Mouse (Mus musculus) heart, adult 2 months (tissue): ENCODE results near the gene Wnk4. TPM values are rescaled to one million over a fixed set of nuclear protein-coding genes. Genes with fewer than 3 reads are reported as not detected.

ENCODE experiments used
- DNase-seq, 2 experiments: peaks; one replicate each; pipeline ENCODE4 v3.0.0; 2021
- H3K27ac ChIP-seq: fragments of 200-600 bp; 2 replicates; pipeline ENCODE4 v1.8.1; 2022
- H3K27me3 ChIP-seq: fragments of 200-500 bp; 2 replicates; pipeline ENCODE4 v1.6.1; 2012; ENCODE audit warnings: mild to moderate bottlenecking, low read length, inconsistent platforms, mixed read lengths; ENCODE audit not compliant: control insufficient read depth, insufficient read depth
- H3K36me3 ChIP-seq: fragments of 200-500 bp; 2 replicates; pipeline ENCODE4 v1.6.1; 2012; ENCODE audit warnings: low read length, inconsistent platforms; ENCODE audit not compliant: control insufficient read depth, insufficient read depth
- H3K4me1 ChIP-seq: fragments of 200-500 bp; 2 replicates; pipeline ENCODE4 v1.6.1; 2011; ENCODE audit warnings: low read length; ENCODE audit not compliant: control insufficient read depth, insufficient read depth
- H3K4me3 ChIP-seq: fragments of 200-600 bp; 2 replicates; pipeline ENCODE4 v1.8.1; 2022
- H3K79me2 ChIP-seq: fragments of 200-500 bp; replicated peaks from 2 replicates; pipeline ENCODE4 v1.6.1; 2012; ENCODE audit warnings: mild to moderate bottlenecking, inconsistent platforms, low read length, moderate library complexity, mixed read lengths; ENCODE audit not compliant: control insufficient read depth, insufficient read depth
- H3K9ac ChIP-seq: fragments of 200-500 bp; 2 replicates; pipeline ENCODE4 v1.6.1; 2012; ENCODE audit warnings: low read depth, mild to moderate bottlenecking, control low read depth, inconsistent platforms, low read length, mixed read lengths
- CTCF ChIP-seq: fragments of 200-600 bp; IDR thresholded peaks from 2 replicates; pipeline ENCODE4 v1.8.1; 2022; ENCODE audit warnings: antibody characterized with exemption, mild to moderate bottlenecking, moderate library complexity
- EP300 ChIP-seq: fragments of 200-500 bp; IDR thresholded peaks from 2 replicates; pipeline ENCODE4 v1.6.1; 2011; ENCODE audit warnings: low read depth, low read length, control low read depth; ENCODE audit not compliant: insufficient read depth
- POLR2A ChIP-seq: fragments of 200-500 bp; IDR thresholded peaks from 2 replicates; pipeline ENCODE4 v1.6.1; 2011; ENCODE audit warnings: mild to moderate bottlenecking, low read depth, low read length, control low read depth; ENCODE audit not compliant: insufficient read depth
- WGBS: fragments of 180-500 bp; shearing (Covaris S2); methylation state at CpG from one replicate; pipeline ENCODE4 v1.1.7; 2018; 5-methylcytosine and 5-hydroxymethylcytosine counted together
- intact Hi-C: fragments of 180-260 bp; cut with DNase I; formaldehyde crosslinking; loops from one replicate; pipeline ENCODE4 v1.15.1; 2025
- polyA plus RNA-seq: library from polyadenylated mRNA; depleted of rRNA; stranded (reverse); fragments of >200 nt; gene quantifications from 2 replicates; pipeline ENCODE4 v1.2.3, GENCODE M21; 2012
- total RNA-seq, 2 experiments: library from RNA; stranded (reverse); gene quantifications; 2 replicates each; pipeline ENCODE4 v1.2.3; 2021

The Wnk4 gene
- total and polyA plus RNA-seq, 3 experiments = 9.2 to 13.9 (median 12.6) TPM

DNA sequence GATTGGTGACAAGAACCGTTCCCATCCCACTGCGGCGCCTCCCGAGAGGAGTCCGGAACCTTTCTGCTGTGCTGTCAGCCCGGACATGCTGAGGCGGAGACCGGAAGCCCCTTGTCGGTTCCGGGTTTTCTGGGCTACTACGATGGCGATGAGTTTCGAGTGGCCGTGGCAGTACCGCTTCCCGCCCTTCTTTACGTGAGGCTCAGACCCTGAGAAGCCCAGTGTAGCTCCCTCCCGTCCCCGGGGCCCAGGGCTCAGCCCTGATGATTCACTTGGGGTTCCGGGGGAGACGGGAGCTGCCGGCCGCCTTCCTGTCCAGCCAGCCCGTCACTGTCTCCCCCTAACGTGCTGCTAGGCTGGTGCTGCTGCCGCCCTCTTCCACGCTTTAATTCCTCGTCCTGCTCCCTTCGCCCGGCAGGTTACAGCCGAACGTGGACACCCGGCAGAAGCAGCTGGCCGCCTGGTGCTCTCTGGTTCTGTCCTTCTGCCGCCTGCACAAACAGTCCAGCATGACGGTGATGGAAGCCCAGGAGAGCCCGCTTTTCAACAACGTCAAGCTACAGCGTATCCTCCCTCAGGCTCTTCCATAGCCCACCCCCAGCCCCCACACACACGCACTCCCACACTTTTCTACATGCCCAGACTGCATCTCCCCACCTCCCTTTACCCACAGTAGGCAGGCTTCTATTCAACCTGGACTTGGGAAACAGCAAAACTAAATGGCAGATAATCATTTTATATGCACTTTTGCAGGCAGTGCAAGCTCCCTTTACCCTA lies 6.6 kb upstream of the Wnk4 start, which contains the start of gene Vps25:
Gene Vps25, plus strand, starts transcription at position 95 of the 777 bp plus-strand sequence.
- peak; percentile 33 for TF ChIP-seq CTCF
- TF ChIP-seq EP300 = peak; percentile 67; the same call in 1 of the 2 replicates
- peak; percentile 96 for TF ChIP-seq POLR2A
- peak within 1 kb of the TSS; percentile 77 for H3K4me3 ChIP-seq
- peaks cover 7% of the 10 kb centered on the region for H3K4me1 ChIP-seq
- H3K36me3 ChIP-seq = peaks cover 12% of the 10 kb centered on the region
- H3K27ac ChIP-seq = peak within 1 kb of the TSS; percentile 90
- WGBS = under 1% methylated on average over 40 of the region's 40 CpGs
- H3K9ac ChIP-seq = peak within 1 kb of the TSS; percentile 87
- intact Hi-C loops = loop anchor here (2.0 kb wide), 1 partner anchor 25 kb away; the partner anchor contains the start of genes Cntd1 and Coa3
- DNase-seq = peak; percentile 88 to 91
- no peaks in the 10 kb centered on the region for H3K79me2 ChIP-seq
- H3K27me3 ChIP-seq = no peaks in the 10 kb centered on the region

DNA sequence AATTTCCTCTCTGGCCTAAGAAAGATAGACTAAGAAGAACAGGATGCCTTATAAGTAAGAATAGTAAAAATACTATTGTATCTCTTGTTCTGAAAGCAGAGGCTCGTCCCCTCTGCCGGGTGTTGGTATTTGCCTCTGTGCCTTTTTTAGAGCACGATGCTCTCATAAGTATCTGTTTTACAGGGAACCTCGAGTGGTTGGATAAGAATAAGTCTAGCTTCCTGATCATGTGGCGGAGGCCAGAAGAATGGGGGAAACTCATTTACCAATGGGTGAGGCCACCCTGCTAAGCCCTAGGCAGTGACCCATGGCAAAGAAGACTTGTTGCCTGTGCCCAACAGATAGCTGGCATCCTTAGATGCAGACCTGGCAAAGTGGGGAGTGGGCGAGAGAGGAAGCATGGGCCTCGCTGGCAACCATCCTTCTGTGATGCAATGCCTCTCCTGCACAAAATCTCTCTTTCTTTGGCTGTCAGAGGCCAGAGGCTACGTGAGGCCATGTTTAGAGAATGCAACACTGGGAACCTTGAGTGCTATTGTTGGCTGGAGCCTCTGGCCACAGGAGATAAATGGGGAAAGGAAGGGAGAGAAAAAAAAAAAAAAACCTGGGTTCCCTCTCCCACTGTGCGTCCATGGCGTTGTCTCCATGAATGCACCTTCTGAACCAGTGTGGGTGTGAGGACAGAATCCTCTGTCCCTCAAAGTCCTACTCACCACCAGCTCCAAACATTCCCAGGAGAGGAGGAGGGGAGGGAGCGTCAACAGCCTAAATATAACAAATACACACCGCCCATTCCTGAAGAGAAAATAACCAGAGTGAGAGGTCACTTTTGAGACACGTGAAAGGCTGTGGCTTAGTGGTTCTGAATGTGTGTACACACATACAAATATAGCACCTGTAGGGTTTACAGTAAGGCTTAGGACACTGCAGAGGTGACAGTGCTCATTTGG lies 4.3 kb upstream of the Wnk4 start:
- Histone ChIP-seq H3K27ac (peak overlapping the region; percentile 88), H3K79me2 (no peaks in the 10 kb centered on the region), H3K9ac (peak overlapping the region; percentile 29; the same call in 1 of the 2 replicates), H3K27me3 (no peaks in the 10 kb centered on the region), H3K4me1 (peaks cover 15% of the 10 kb centered on the region), H3K4me3 (no peak overlapping the region), H3K36me3 (peaks cover 11% of the 10 kb centered on the region)
- WGBS = 42% methylated on average over 13 of the region's 13 CpGs
- peak in 1 of 2 experiments; percentile 66 for DNase-seq
- intact Hi-C loops = no loop called here
- TF ChIP-seq EP300 (peak; percentile 31), CTCF (no peak)

DNA sequence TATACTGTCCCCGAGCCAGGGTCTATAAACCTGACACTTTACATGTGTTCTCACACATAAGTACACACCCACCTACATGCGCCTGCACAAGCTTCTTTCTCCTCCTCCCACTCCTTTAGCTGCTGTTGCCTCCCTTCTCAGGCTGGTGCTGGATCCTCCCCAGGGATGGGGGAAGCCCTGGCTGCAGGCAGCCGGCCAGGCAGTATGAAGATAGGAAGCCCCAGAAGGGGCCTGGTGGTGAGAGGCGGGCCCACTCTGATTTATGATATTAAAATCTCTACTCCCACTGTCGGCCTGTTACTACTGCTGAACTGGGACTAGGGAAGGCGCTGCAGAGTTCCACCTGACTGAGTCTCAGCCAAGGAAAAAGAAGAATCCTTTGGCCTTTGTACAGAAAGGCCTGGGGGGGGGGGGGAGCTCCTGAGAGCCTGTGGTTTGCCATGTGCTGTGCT lies 1.1 kb upstream of the Wnk4 start:
- 22% methylated on average over 6 of the region's 6 CpGs for WGBS
- H3K27me3 ChIP-seq = no peaks in the 10 kb centered on the region; the same call in 1 of the 2 replicates
- intact Hi-C loops = no loop called here
- peak overlapping the region; percentile 10; the same call in 1 of the 2 replicates for H3K9ac ChIP-seq
- peaks cover 11% of the 10 kb centered on the region for H3K4me1 ChIP-seq
- TF ChIP-seq EP300 = no peak
- TF ChIP-seq POLR2A = no peak
- no peak for TF ChIP-seq CTCF
- peak overlapping the region; percentile 86 for H3K27ac ChIP-seq
- H3K79me2 ChIP-seq = no peaks in the 10 kb centered on the region
- peaks cover 9% of the 10 kb centered on the region for H3K36me3 ChIP-seq
- DNase-seq = peak in 1 of 2 experiments; percentile 56
- H3K4me3 ChIP-seq = no peak overlapping the region

DNA sequence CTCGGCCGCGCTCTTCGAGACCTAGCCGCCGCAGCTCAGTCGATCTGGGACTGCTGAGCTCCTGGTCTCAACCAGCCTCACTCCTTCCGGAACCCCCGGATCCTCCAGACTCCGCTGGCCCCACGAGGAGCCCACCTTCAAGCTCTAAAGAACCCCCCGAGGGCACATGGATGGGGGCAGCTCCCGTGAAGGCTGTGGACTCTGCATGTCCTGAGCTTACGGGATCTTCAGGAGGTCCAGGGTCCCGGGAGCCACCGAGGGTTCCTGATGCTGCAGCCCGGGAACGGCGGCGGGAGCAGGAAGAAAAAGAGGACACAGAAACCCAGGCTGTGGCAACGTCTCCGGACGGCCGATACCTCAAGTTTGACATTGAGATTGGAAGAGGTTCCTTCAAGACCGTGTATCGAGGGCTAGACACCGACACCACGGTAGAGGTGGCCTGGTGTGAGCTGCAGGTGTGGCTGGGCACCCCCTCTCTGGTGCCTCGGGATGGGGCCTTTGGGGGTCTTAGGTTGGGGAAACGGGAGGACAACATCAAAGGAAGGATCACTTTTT lies 536 bp downstream of the Wnk4 start:
- H3K9ac ChIP-seq = peak overlapping the region; percentile 89
- peaks cover 11% of the 10 kb centered on the region for H3K4me1 ChIP-seq
- peaks cover 5% of the 10 kb centered on the region for H3K36me3 ChIP-seq
- H3K4me3 ChIP-seq = peak overlapping the region; percentile 78
- intact Hi-C loops = no loop called here
- under 1% methylated on average over 30 of the region's 30 CpGs for WGBS
- peak overlapping the region; percentile 86 for H3K27ac ChIP-seq
- no peaks in the 10 kb centered on the region for H3K79me2 ChIP-seq
- DNase-seq = no peak
- TF ChIP-seq CTCF (no peak), EP300 (no peak), POLR2A (no peak)
- H3K27me3 ChIP-seq = no peaks in the 10 kb centered on the region; the same call in 1 of the 2 replicates

DNA sequence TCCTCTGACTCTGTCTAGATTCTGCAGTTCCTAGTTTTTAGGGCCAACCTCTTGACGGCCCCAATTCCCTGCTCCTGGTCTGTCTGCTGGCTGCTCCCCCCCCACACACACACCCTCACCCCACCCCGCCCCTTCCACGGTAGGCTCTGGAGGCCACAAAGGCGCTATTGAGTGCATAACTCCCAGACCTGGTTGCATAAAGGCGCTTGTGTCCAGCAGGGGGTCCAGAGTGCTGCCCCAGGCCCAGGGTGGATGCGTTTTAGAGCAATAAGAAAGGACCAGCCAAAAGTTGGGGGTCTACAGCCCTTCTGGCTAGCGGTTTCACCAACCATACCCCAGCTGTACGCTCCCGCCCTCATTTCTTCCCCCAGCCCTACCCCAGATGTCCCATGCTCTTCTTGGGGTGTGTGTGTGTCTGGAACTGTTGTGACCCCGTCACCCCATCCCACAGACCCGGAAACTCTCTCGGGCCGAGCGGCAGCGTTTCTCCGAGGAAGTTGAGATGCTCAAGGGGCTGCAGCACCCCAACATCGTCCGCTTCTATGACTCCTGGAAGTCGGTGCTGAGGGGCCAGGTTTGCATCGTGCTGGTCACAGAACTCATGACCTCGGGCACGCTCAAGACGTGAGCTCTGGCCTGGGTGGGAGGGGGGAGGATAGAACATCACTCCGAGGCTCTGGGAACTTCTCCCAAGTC lies 2.1 kb downstream of the Wnk4 start:
- intact Hi-C loops = loop anchor here (2.0 kb wide), 1 partner anchor 14 kb away; no protein-coding TSS in a partner anchor
- Histone ChIP-seq H3K27me3 (no peaks in the 10 kb centered on the region; the same call in 1 of the 2 replicates), H3K36me3 (peaks cover 3% of the 10 kb centered on the region), H3K79me2 (no peaks in the 10 kb centered on the region), H3K4me3 (no peak overlapping the region), H3K4me1 (peaks cover 8% of the 10 kb centered on the region), H3K9ac (no peak overlapping the region), H3K27ac (no peak overlapping the region)
- TF ChIP-seq CTCF = no peak
- no peak for TF ChIP-seq EP300
- TF ChIP-seq POLR2A = no peak
- DNase-seq = no peak
- 20% methylated on average over 24 of the region's 24 CpGs for WGBS
